ENCODE assay signal across 17 mouse cellular contexts in genomic region chr11:51451925-51452324, GRCm38 (mm10).
DNase-seq lines count a peak whose midpoint lies in the region.
"Had no signal": no experiment of that assay in that cellular context is flagged by ENCODE, and none has a peak within 500 bp of the region (broad histone marks: within the 10 kb centered on the region; RNA-seq: fewer than 3 reads in every experiment).

No protein-coding gene starts in this region.

- 68% methylated on average over 7 of the region's 7 CpGs for WGBS in limb, embryonic 10.5 days

- H3K4me1 ChIP-seq in limb, embryonic 10.5 days: peaks cover 18% of the 10 kb centered on the region

- H3K9me3 ChIP-seq in limb, embryonic 10.5 days (replicated peaks): no peaks in the 10 kb centered on the region
- H3K9me3 ChIP-seq: forebrain, embryonic 13.5 days; forebrain, embryonic 15.5 days; G1E had no signal

- no peaks in the 10 kb centered on the region for H3K36me3 ChIP-seq in limb, embryonic 10.5 days
- H3K36me3 ChIP-seq: forebrain, embryonic 15.5 days; G1E had no signal

- no peaks in the 10 kb centered on the region for H3K27me3 ChIP-seq in limb, embryonic 10.5 days (ENCODE audit: low read depth, poor library complexity, severe bottlenecking)
- H3K27me3 ChIP-seq: forebrain, embryonic 13.5 days; forebrain, embryonic 15.5 days; Patski had no signal

- intact Hi-C loops in left cerebral cortex, postnatal 4 days (cut with DNase I): no loop called here

- H3K27ac ChIP-seq in limb, embryonic 10.5 days: 0 out of 2 replicates have a peak overlapping the region, but pooled peaks have one; percentile 14
- H3K27ac ChIP-seq: forebrain, embryonic 13.5 days; forebrain, embryonic 15.5 days had no signal

- no peak overlapping the region for H3K4me3 ChIP-seq in limb, embryonic 10.5 days
- H3K4me3 ChIP-seq: forebrain, embryonic 13.5 days; forebrain, embryonic 15.5 days had no signal

- DNase-seq in cerebellum, postnatal 10 days: peak; percentile 52 to 69
- no peak for DNase-seq in cerebellum, adult 11 months
- peak; percentile 50 for DNase-seq in left cerebral cortex, postnatal 4 days
- no peak for DNase-seq in left cerebral cortex, adult 11 months (ENCODE audit: low spot score)
- DNase-seq in limb, embryonic 10.5 days (ENCODE audit: low spot score): no peak
- DNase-seq: adrenal gland, adult 8-10 months; adrenal gland, postnatal 14 days; adrenal gland, postnatal 36 days; B cell, adult 2 months; cerebellum, adult 18-20 months; cerebellum, adult 8-10 months; cerebellum, adult 9-11 months; forebrain, postnatal 0 days had no signal

Comparison
In these comparisons a context has a peak if more than half of its experiments do, and no peak if none do; other contexts are left out.
1. DNase-seq: peak in cerebellum, postnatal 10 days (2 of 2) and left cerebral cortex, postnatal 4 days (single experiment); none in cerebellum, adult 11 months (single experiment), left cerebral cortex, adult 11 months (single experiment) and limb, embryonic 10.5 days (single experiment).